Comparison of ENCODE assay signal across 8 mouse cellular contexts in the genomic region with DNA sequence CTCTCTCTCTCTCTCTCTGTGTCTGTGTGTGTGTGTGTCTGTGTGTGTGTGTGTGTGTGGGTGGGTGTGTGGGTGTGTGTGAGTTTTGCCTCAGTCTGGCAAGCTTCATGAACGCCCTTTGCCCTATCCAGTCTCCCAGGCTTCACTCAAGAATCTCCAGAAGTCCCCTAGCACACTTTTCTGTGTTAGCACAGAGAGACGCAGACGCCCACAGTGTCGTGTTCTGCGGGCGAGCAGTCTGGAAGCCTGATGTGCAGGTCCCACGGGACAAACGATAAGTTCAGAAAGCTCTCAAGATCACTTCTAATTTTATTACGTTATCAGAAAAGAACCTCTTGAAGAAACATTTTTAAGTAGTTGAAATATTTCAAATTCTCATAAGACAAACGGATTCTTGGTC. TPM values are rescaled to one million over a fixed set of nuclear protein-coding genes. Genes with fewer than 3 reads are reported as not detected.
DNase-seq lines count a peak whose midpoint lies in the region; ATAC-seq and TF ChIP-seq lines count a peak whose summit lies in the region.

No protein-coding gene starts in this region.

- H3K4me2 ChIP-seq in forebrain, embryonic 15.5 days (replicated peaks), result peak overlapping the region; percentile 76
- peak overlapping the region; percentile 95 for H3K4me2 ChIP-seq in intestine, postnatal 0 days (replicated peaks; ENCODE audit: low read depth)
- H3K4me2 ChIP-seq in lung, embryonic 14.5 days, result peak overlapping the region; percentile 99

- H3K9ac ChIP-seq in forebrain, embryonic 15.5 days (replicated peaks), result peak overlapping the region; percentile 56
- no peak overlapping the region for H3K9ac ChIP-seq in intestine, postnatal 0 days (ENCODE audit: low read depth, low read length)
- peak overlapping the region; percentile 65; the same call in 1 of the 2 replicates for H3K9ac ChIP-seq in lung, embryonic 14.5 days

- H3K36me3 ChIP-seq in G1E (replicated peaks), result peaks cover 9% of the 10 kb centered on the region
- H3K36me3 ChIP-seq in forebrain, embryonic 15.5 days, result no peaks in the 10 kb centered on the region
- no peaks in the 10 kb centered on the region for H3K36me3 ChIP-seq in intestine, postnatal 0 days (ENCODE audit: control insufficient read depth, insufficient read depth)
- no peaks in the 10 kb centered on the region for H3K36me3 ChIP-seq in lung, embryonic 14.5 days (ENCODE audit: insufficient read depth)

- H3K4me3 ChIP-seq in gastrocnemius, adult 2 months, result peak overlapping the region; percentile 99
- H3K4me3 ChIP-seq in G1E (ENCODE audit: low read depth, low read length), result peak overlapping the region; percentile 90; the same call in 1 of the 2 replicates
- peak overlapping the region; percentile 49 for H3K4me3 ChIP-seq in forebrain, embryonic 15.5 days
- peak overlapping the region; percentile 69 for H3K4me3 ChIP-seq in intestine, postnatal 0 days (ENCODE audit: low read depth, low read length)
- peak overlapping the region; percentile 68 for H3K4me3 ChIP-seq in lung, embryonic 14.5 days (ENCODE audit: low read depth, low read length)

- peak overlapping the region; percentile 99 for H3K27ac ChIP-seq in gastrocnemius, adult 2 months
- H3K27ac ChIP-seq in forebrain, embryonic 15.5 days (replicated peaks), result peak overlapping the region; percentile 90
- H3K27ac ChIP-seq in intestine, postnatal 0 days (ENCODE audit: low read depth, low read length), result no peak overlapping the region
- H3K27ac ChIP-seq in lung, embryonic 14.5 days (ENCODE audit: low read depth), result no peak overlapping the region

- ATAC-seq in G1E (ENCODE audit: extremely low read depth, insufficient number of reproducible peaks, low FRiP score, poor library complexity, severe bottlenecking), result no peak
- no peak for ATAC-seq in forebrain, embryonic 15.5 days (replicated peaks)
- ATAC-seq in intestine, postnatal 0 days, result no peak
- ATAC-seq in lung, embryonic 14.5 days (ENCODE audit: insufficient read depth), result no peak

- H3K4me1 ChIP-seq in G1E (ENCODE audit: insufficient read depth, low read depth, low read length), result peaks cover 86% of the 10 kb centered on the region
- H3K4me1 ChIP-seq in forebrain, embryonic 15.5 days, result peaks cover 62% of the 10 kb centered on the region
- 0 out of 2 replicates have a peak, but pooled peaks cover 3% of the 10 kb centered on the region for H3K4me1 ChIP-seq in intestine, postnatal 0 days (replicated peaks; ENCODE audit: control insufficient read depth, insufficient read depth, low read length)
- peaks cover 17% of the 10 kb centered on the region for H3K4me1 ChIP-seq in lung, embryonic 14.5 days (ENCODE audit: insufficient read depth)

- DNase-seq in gastrocnemius, adult 2 months, result peak; percentile 49
- no peak for DNase-seq in gastrocnemius, postnatal 25 days
- no peak for DNase-seq in G1E (ENCODE audit: low spot score)
- DNase-seq in lung, embryonic 14.5 days, result peak; percentile 45
- peak; percentile 57 for DNase-seq in skeletal muscle tissue, adult 2 months (ENCODE audit: low read depth, low spot score)
- DNase-seq in gastrocnemius, postnatal 36 days, result no peak

- 6% methylated on average over 10 of the region's 10 CpGs for WGBS in forebrain, embryonic 15.5 days
- 9% methylated on average over 10 of the region's 10 CpGs for WGBS in intestine, postnatal 0 days
- WGBS in lung, embryonic 14.5 days, result 14% methylated on average over 10 of the region's 10 CpGs

- intact Hi-C loops in gastrocnemius, adult 2 months (cut with DNase I), result loop anchor here (5.0 kb wide), 2 partner anchors 182 to 232 kb away; no protein-coding TSS in a partner anchor
- intact Hi-C loops in gastrocnemius, postnatal 36 days (cut with DNase I), result loop anchor here (5.0 kb wide), 2 partner anchors 132 to 232 kb away; no protein-coding TSS in a partner anchor

- H3K9me3 ChIP-seq in G1E (replicated peaks), result no peaks in the 10 kb centered on the region
- no peaks in the 10 kb centered on the region for H3K9me3 ChIP-seq in forebrain, embryonic 15.5 days
- no peaks in the 10 kb centered on the region for H3K9me3 ChIP-seq in intestine, postnatal 0 days (ENCODE audit: control insufficient read depth)
- H3K9me3 ChIP-seq in lung, embryonic 14.5 days (ENCODE audit: low read depth, low read length), result no peaks in the 10 kb centered on the region

- no peak for TF ChIP-seq CTCF in gastrocnemius, adult 2 months (IDR thresholded peaks at IDR 0.05)
- no peak for TF ChIP-seq CTCF in G1E (IDR thresholded peaks at IDR 0.05; ENCODE audit: low read depth, low read length)
- TF ChIP-seq CTCF in intestine, postnatal 0 days (IDR thresholded peaks at IDR 0.05; ENCODE audit: low read depth), result no peak
- no peak for TF ChIP-seq CTCF in lung, embryonic 14.5 days (IDR thresholded peaks at IDR 0.05; ENCODE audit: low read depth)

- peaks cover 11% of the 10 kb centered on the region for H3K27me3 ChIP-seq in G1E (ENCODE audit: insufficient read depth, low read length)
- peaks cover 14% of the 10 kb centered on the region for H3K27me3 ChIP-seq in forebrain, embryonic 15.5 days
- peaks cover 16% of the 10 kb centered on the region; the same call in 1 of the 2 replicates for H3K27me3 ChIP-seq in intestine, postnatal 0 days (replicated peaks; ENCODE audit: control insufficient read depth, insufficient read depth, low read length)
- peaks cover 20% of the 10 kb centered on the region; the same call in 1 of the 2 replicates for H3K27me3 ChIP-seq in lung, embryonic 14.5 days (ENCODE audit: insufficient read depth, low read length)

RNA-seq across cellular contexts. Expression of a gene that starts 1.4 kb away (rescaled TPM):
- total RNA-seq in gastrocnemius, adult 2 months (2021), result 100 to 1,000 TPM in 1 of 2 experiments, 10 to 100 TPM in 1; 22.4 to 127 TPM
- 10 to 100 TPM; 15.3 to 17.4 TPM for total RNA-seq in gastrocnemius, postnatal 25 days (2021)
- total RNA-seq in G1E (2014; fragmentation: Nextera tagmentation), result 6.6 and 8.1 TPM in 2 replicates
- 28.7 and 32.6 TPM in 2 replicates for total RNA-seq in G1E (2017)
- 13.2 and 13.6 TPM in 2 replicates for polyA plus RNA-seq in G1E (2012)
- polyA plus RNA-seq in forebrain, embryonic 15.5 days (2015; fragmentation: Nextera tagmentation; extraction: Ambion mirVana), result 145 and 167 TPM in 2 replicates
- 28.7 and 32.7 TPM in 2 replicates for polyA plus RNA-seq in intestine, postnatal 0 days (2015; fragmentation: Nextera tagmentation; extraction: Ambion mirVana)
- polyA plus RNA-seq in lung, embryonic 14.5 days (2014; fragmentation: Nextera tagmentation; extraction: Ambion mirVana), result 26.1 and 27.2 TPM in 2 replicates
- 10 to 100 TPM in 1 of 2 experiments, 1 to 10 TPM in 1; 8.0 to 58.7 TPM for total RNA-seq in gastrocnemius, postnatal 36 days (2021)

RNA-seq across cellular contexts. Expression of a gene that starts 51.5 kb away (rescaled TPM):
- total RNA-seq in gastrocnemius, adult 2 months (2021), result 100 to 1,000 TPM; 110 to 132 TPM
- total RNA-seq in gastrocnemius, postnatal 25 days (2021), result 100 to 1,000 TPM; 132 to 144 TPM
- total RNA-seq in G1E (2014; fragmentation: Nextera tagmentation), result 62.1 and 66.9 TPM in 2 replicates
- total RNA-seq in G1E (2017), result 15.6 and 17.3 TPM in 2 replicates
- polyA plus RNA-seq in G1E (2012), result 58.6 and 64.7 TPM in 2 replicates
- 18.7 and 20.7 TPM in 2 replicates for polyA plus RNA-seq in forebrain, embryonic 15.5 days (2015; fragmentation: Nextera tagmentation; extraction: Ambion mirVana)
- 3.4 TPM in 2 replicates for polyA plus RNA-seq in intestine, postnatal 0 days (2015; fragmentation: Nextera tagmentation; extraction: Ambion mirVana)
- 12.0 and 12.3 TPM in 2 replicates for polyA plus RNA-seq in lung, embryonic 14.5 days (2014; fragmentation: Nextera tagmentation; extraction: Ambion mirVana)
- total RNA-seq in gastrocnemius, postnatal 36 days (2021), result 100 to 1,000 TPM; 123 to 134 TPM

Comparison
In these comparisons a context has a peak if more than half of its experiments do, and no peak if none do; other contexts are left out.
1. DNase-seq: peak in gastrocnemius, adult 2 months (single experiment), lung, embryonic 14.5 days (single experiment) and skeletal muscle tissue, adult 2 months (single experiment); none in gastrocnemius, postnatal 25 days (single experiment), G1E (single experiment) and gastrocnemius, postnatal 36 days (0 of 2).
2. H3K27ac ChIP-seq: peak in gastrocnemius, adult 2 months (single experiment) and forebrain, embryonic 15.5 days (single experiment); none in intestine, postnatal 0 days (single experiment) and lung, embryonic 14.5 days (single experiment).
3. H3K4me3 ChIP-seq: peak in every context shown above with its lines; median percentile 99 in gastrocnemius, adult 2 months; 90 in G1E; 69 in intestine, postnatal 0 days; 68 in lung, embryonic 14.5 days; 49 in forebrain, embryonic 15.5 days.
4. Peak in every context shown above with its lines, with median percentiles within 50 percentile points of each other: H3K4me2 ChIP-seq.